Mouse (Mus musculus): ENCODE data around the gene AU040320.

GRCm38 (mm10) chr4:126758299-126758698 lies 5.0 kb downstream of the AU040320 start:
- TF ChIP-seq CTCF (IDR thresholded peaks at IDR 0.05; ENCODE audit: low read depth) (no peak), EP300 (optimal IDR thresholded peaks at IDR 0.05) (no peak)

Data from stomach, postnatal 0 days (tissue).